Mouse (Mus musculus) kidney, embryonic 14.5 days (tissue): ENCODE results near the gene Sgk1. TPM values are rescaled to one million over a fixed set of nuclear protein-coding genes. Genes with fewer than 3 reads are reported as not detected.

ENCODE experiments used
- ATAC-seq: fragments of 200-750 bp; cut with Nextera tagmentation; 2 replicates; pipeline ENCODE4 v1.8.0; 2017; ENCODE audit warnings: moderate number of reproducible peaks, mild to moderate bottlenecking, moderate TSS enrichment, moderate library complexity; ENCODE audit not compliant: low FRiP score, low TSS enrichment
- H3K27ac ChIP-seq: fragments of 300-500 bp; sonication (generic); 2 replicates; pipeline ENCODE4 v1.5.1; 2014; ENCODE audit warnings: low read depth, mild to moderate bottlenecking, low read length, moderate library complexity, mixed read lengths
- H3K27me3 ChIP-seq: fragments of 300-500 bp; sonication (generic); 2 replicates; pipeline ENCODE4 v1.6.1; 2014; ENCODE audit warnings: mild to moderate bottlenecking, low read length; ENCODE audit not compliant: control insufficient read depth, insufficient read depth
- H3K36me3 ChIP-seq: fragments of 300-500 bp; sonication (generic); 2 replicates; pipeline ENCODE4 v1.6.1; 2014; ENCODE audit warnings: low read length, mixed read lengths; ENCODE audit not compliant: control insufficient read depth, insufficient read depth
- H3K4me1 ChIP-seq: fragments of 300-500 bp; sonication (generic); 2 replicates; pipeline ENCODE4 v1.6.1; 2014; ENCODE audit warnings: low read length, mixed read lengths; ENCODE audit not compliant: control insufficient read depth, insufficient read depth
- H3K4me2 ChIP-seq: fragments of 300-500 bp; sonication (generic); replicated peaks from 2 replicates; pipeline ENCODE4 v1.6.1; 2014; ENCODE audit warnings: low read depth, mild to moderate bottlenecking, low read length
- H3K4me3 ChIP-seq: fragments of 300-500 bp; sonication (generic); 2 replicates; pipeline ENCODE4 v1.5.1; 2014; ENCODE audit warnings: mild to moderate bottlenecking, low read length
- H3K9ac ChIP-seq: fragments of 300-500 bp; sonication (generic); 2 replicates; pipeline ENCODE4 v1.6.1; 2014; ENCODE audit warnings: low read depth, mild to moderate bottlenecking, low read length, moderate library complexity
- H3K9me3 ChIP-seq: fragments of 300-500 bp; sonication (generic); 2 replicates; pipeline ENCODE4 v1.6.1; 2016; ENCODE audit warnings: low read length; ENCODE audit not compliant: control insufficient read depth
- WGBS: fragments of 180-500 bp; shearing (Covaris S2); extraction: QIAGEN DNeasy Blood & Tissue Kit; methylation state at CpG from one replicate; pipeline ENCODE4 v1.1.7; 2014; 5-methylcytosine and 5-hydroxymethylcytosine counted together
- polyA plus RNA-seq: library from polyadenylated mRNA; unstranded; fragments of >200 nt; fragmentation: Nextera tagmentation; extraction: Ambion mirVana; gene quantifications from 2 replicates; pipeline ENCODE4 v1.2.1, GENCODE M21; 2014

The Sgk1 gene
- polyA plus RNA-seq, 1 experiment from 2014 or later = 52.1 TPM

GRCm38 (mm10) chr10:21932791-21933190 is 50.8 kb downstream of the Sgk1 start:
- WGBS = 83% methylated on average over 3 of the region's 3 CpGs
- ATAC-seq = no peak
- no peak overlapping the region for H3K4me2 ChIP-seq
- no peaks in the 10 kb centered on the region for H3K9me3 ChIP-seq
- peaks cover 11% of the 10 kb centered on the region for H3K4me1 ChIP-seq
- H3K4me3 ChIP-seq = no peak overlapping the region
- no peak overlapping the region for H3K9ac ChIP-seq
- no peak overlapping the region for H3K27ac ChIP-seq
- H3K27me3 ChIP-seq = no peaks in the 10 kb centered on the region
- H3K36me3 ChIP-seq = no peaks in the 10 kb centered on the region

DNA sequence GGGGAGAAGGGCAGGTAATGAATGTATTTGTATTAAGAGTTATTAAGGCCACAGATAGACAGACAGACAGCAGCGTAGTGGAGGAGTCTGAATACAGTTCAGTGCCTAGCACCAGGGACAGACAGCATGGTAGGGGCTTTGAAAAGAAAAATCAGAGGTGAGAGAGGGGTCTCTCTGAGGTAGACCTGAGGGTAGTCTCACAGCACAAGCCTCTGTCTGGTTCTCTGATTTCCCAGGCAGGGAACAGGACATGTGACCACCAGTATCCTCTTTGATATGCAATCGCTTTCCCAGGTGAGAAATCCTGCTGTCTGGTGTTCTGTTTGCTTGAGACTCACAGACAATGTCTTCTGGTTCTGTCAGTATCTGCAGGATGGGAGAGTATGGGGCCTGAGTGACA is 52.8 kb downstream of the Sgk1 start:
- 93% methylated on average over 2 of the region's 2 CpGs for WGBS
- no peak overlapping the region for H3K27ac ChIP-seq
- H3K9ac ChIP-seq = no peak overlapping the region
- no peak for ATAC-seq
- H3K4me2 ChIP-seq = no peak overlapping the region
- no peaks in the 10 kb centered on the region for H3K27me3 ChIP-seq
- peaks cover 11% of the 10 kb centered on the region for H3K4me1 ChIP-seq
- no peaks in the 10 kb centered on the region for H3K36me3 ChIP-seq
- H3K9me3 ChIP-seq = no peaks in the 10 kb centered on the region
- H3K4me3 ChIP-seq = no peak overlapping the region

DNA sequence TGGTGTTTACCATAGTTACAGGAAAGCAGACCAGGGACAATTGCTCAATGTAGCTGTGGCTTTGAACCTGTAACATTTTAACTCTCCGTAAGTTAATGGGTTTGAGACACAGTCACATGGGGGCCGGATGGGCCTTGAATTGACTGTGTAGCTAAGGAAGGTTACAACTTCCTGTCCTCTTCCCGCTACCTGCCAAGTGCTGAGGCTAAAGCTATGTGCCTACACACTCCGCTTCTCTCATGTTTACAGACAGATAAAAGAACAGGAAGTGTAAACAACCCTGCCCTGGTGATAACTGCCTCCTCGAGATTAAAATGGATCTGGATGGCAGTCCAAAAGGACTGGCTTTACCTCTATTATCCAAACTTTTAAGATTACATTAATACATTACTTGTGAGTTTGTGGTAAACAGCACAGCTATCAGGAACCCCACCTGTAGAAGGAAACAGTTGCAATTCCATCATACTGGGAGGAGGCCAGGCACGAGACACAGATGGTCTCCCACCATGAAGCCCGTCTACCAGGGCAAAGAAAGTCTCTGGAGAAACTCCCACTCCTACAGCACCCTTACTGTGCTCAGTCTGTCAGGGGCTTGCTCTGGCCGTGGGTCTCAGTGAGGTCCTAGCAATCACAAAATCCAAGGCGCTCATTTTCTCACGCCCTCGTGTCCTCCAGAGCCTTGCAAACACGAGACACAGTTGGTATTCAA is 54.7 kb downstream of the Sgk1 start:
- Histone ChIP-seq H3K27ac (peak overlapping the region; percentile 32; the same call in 1 of the 2 replicates), H3K36me3 (no peaks in the 10 kb centered on the region), H3K4me1 (peaks cover 11% of the 10 kb centered on the region), H3K4me2 (peak overlapping the region; percentile 12; the same call in 1 of the 2 replicates), H3K9ac (no peak overlapping the region), H3K27me3 (no peaks in the 10 kb centered on the region), H3K4me3 (no peak overlapping the region), H3K9me3 (no peaks in the 10 kb centered on the region)
- ATAC-seq = peak; percentile 52; the same call in 1 of the 2 replicates
- 38% methylated on average over 12 of the region's 12 CpGs for WGBS

DNA sequence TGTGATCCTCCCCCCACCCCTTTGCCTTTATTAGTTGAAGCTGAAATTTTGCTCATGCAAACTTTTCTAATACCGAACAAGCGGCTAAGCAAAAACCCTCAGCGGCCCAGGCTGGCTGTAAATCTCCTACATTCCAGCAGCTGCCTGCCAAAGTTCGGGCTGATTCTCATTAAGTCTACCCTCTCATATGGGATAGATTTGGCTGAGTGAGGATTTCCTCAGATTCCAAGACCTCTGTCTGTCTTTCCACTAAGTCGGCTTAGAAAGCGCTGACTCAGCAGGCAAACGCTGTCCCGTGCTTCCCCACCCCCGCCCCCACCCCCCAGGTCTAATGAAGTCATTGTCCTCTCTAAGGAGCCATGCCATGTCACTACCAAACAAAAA is 55.2 kb downstream of the Sgk1 start:
- Histone ChIP-seq H3K4me3 (no peak overlapping the region), H3K9ac (no peak overlapping the region), H3K4me2 (peak overlapping the region; percentile 12; the same call in 1 of the 2 replicates), H3K27me3 (no peaks in the 10 kb centered on the region), H3K36me3 (no peaks in the 10 kb centered on the region), H3K9me3 (no peaks in the 10 kb centered on the region), H3K27ac (peak overlapping the region; percentile 32; the same call in 1 of the 2 replicates), H3K4me1 (peaks cover 11% of the 10 kb centered on the region)
- WGBS = 14% methylated on average over 9 of the region's 9 CpGs
- peak; percentile 71 for ATAC-seq

DNA sequence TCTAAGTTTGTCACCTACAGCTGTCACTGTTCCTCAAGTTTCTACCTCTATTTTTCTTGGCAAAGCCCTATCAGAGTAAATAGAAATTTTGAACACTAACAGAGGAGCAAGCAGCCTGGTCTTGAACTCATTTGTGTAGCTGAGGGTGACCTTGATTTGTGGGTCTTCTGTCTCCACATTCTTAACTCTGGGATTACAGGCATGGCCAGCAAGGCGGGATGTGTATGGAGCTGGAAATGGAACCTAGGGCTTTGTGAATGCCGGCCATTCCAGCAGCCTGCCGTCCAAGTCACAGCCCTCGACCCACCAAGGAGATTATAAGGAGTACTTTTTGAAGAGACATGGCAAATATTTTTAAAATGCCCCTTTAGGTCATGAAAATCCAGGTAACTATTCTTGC is 56.2 kb downstream of the Sgk1 start:
- no peak for ATAC-seq
- Histone ChIP-seq H3K4me2 (no peak overlapping the region), H3K9ac (no peak overlapping the region), H3K9me3 (no peaks in the 10 kb centered on the region), H3K4me3 (no peak overlapping the region), H3K27ac (no peak overlapping the region), H3K4me1 (peaks cover 11% of the 10 kb centered on the region), H3K36me3 (no peaks in the 10 kb centered on the region), H3K27me3 (no peaks in the 10 kb centered on the region)
- 69% methylated on average over 4 of the region's 4 CpGs for WGBS

DNA sequence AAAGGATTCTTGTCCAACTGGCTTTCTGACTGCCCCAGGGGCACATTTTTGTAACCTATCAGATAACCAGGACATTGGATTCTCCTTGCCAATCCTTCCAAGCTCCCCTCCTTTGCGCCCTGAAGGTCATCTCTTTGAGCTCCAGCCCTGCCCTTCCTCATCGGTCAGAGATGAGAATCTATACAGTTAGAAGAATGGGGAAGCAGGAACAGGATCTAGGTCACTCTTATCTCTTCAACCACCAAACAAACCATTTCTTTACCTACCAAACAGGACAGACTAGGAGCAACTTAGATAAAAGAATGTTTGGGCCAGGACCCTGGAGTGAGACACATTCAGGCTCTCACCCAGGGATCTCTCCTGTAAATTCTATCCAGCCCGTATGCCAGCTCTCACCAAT is 59.3 kb downstream of the Sgk1 start:
- WGBS = 85% methylated on average over 3 of the region's 3 CpGs
- Histone ChIP-seq H3K27me3 (no peaks in the 10 kb centered on the region), H3K27ac (no peak overlapping the region), H3K9me3 (no peaks in the 10 kb centered on the region), H3K4me3 (no peak overlapping the region), H3K9ac (no peak overlapping the region), H3K36me3 (no peaks in the 10 kb centered on the region), H3K4me2 (no peak overlapping the region), H3K4me1 (peaks cover 11% of the 10 kb centered on the region)
- no peak for ATAC-seq

DNA sequence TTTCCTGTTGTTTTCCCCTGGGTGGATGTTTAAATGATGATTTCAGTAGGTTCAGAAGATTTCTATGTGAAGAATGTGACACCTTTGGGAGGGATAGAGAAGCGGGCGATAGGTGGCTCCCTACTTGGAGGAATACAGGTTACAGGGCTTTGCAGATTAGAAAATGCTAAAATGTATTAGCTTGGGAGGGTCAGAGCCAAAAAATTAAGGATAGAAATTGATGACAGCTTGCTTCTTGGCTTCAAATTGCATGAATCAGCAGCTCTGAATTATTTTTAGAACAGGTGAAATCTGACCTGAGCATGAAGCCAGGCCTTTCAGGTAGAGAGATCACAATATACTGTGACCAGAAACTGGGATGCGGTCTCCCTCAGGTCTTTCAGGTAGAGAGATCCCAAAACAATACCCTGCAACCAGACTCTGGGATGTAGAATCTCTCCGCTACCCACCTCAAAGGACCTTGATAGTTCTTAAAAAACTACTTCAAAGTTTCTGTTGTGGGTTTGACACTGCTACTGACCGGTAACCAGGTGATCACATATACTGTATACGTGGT is 61.2 kb downstream of the Sgk1 start:
- 88% methylated on average over 6 of the region's 6 CpGs for WGBS
- Histone ChIP-seq H3K27ac (no peak overlapping the region), H3K36me3 (no peaks in the 10 kb centered on the region), H3K9me3 (peaks cover 2% of the 10 kb centered on the region; the same call in 1 of the 2 replicates), H3K27me3 (no peaks in the 10 kb centered on the region), H3K4me3 (no peak overlapping the region), H3K4me1 (no peaks in the 10 kb centered on the region), H3K4me2 (no peak overlapping the region), H3K9ac (no peak overlapping the region)
- no peak for ATAC-seq

DNA sequence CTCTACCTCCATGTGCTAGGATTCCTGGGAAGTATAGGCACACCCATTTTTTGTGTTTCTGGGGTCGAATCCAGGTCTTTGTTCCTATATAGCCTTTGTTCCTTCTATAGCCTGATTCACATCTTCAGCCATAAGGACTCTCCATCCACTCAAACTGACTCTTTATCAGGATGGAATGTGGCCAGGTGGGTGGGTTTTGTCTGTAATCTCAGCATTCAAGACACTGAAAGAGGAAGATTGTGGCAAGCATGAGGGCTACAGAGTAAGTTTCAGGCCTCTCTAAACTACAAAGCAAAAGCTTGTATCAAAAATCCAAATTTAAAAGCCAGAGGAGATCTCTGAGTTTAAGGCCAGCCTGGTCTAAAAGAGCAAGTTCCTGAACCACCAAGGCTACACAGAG is 63.2 kb downstream of the Sgk1 start:
- H3K27ac ChIP-seq = no peak overlapping the region
- H3K27me3 ChIP-seq = no peaks in the 10 kb centered on the region
- H3K4me3 ChIP-seq = no peak overlapping the region
- H3K4me2 ChIP-seq = no peak overlapping the region
- no peaks in the 10 kb centered on the region for H3K36me3 ChIP-seq
- H3K4me1 ChIP-seq = no peaks in the 10 kb centered on the region
- 93% methylated on average over 1 of the region's 1 CpGs for WGBS
- H3K9ac ChIP-seq = no peak overlapping the region
- no peak for ATAC-seq
- peaks cover 4% of the 10 kb centered on the region; the same call in 1 of the 2 replicates for H3K9me3 ChIP-seq

- H3K4me2 ChIP-seq = no peak overlapping the region
- no peak for ATAC-seq
Measured at GRCm38 (mm10) chr10:21946751-21947351, 64.9 kb downstream of the Sgk1 start.

More at GRCm38 (mm10) chr10:21946751-21947351, 64.9 kb downstream of the Sgk1 start:
- Histone ChIP-seq H3K9me3 (peaks cover 4% of the 10 kb centered on the region; the same call in 1 of the 2 replicates), H3K9ac (no peak overlapping the region), H3K4me3 (no peak overlapping the region), H3K27ac (no peak overlapping the region), H3K36me3 (no peaks in the 10 kb centered on the region), H3K4me1 (no peaks in the 10 kb centered on the region), H3K27me3 (no peaks in the 10 kb centered on the region)
- WGBS = 46% methylated on average over 9 of the region's 9 CpGs
